Mouse (Mus musculus) limb, embryonic 10.5 days (tissue): Measurements from ENCODE around the gene Zfp825. TPM values are rescaled to one million over a fixed set of nuclear protein-coding genes. Genes with fewer than 3 reads are reported as not detected.
"Not testable (repeated sequence)": the region's sequence is repeated elsewhere in the genome, so short reads cannot be mapped to it uniquely, and the experiment has no call there.

Source experiments
- DNase-seq: peaks from one replicate; pipeline ENCODE4 v3.0.0-alpha.2; 2017; ENCODE audit warnings: low spot score
- H3K27ac ChIP-seq: fragments of 300-500 bp; sonication (generic); 2 replicates; pipeline ENCODE4 v1.5.1; 2016; ENCODE audit warnings: mild to moderate bottlenecking
- H3K27me3 ChIP-seq: fragments of 300-500 bp; sonication (generic); 2 replicates; pipeline ENCODE4 v1.6.1; 2016; ENCODE audit warnings: low read depth, mild to moderate bottlenecking; ENCODE audit not compliant: poor library complexity, severe bottlenecking
- H3K36me3 ChIP-seq: fragments of 300-500 bp; sonication (generic); 2 replicates; pipeline ENCODE4 v1.6.1; 2016; ENCODE audit warnings: mild to moderate bottlenecking, moderate library complexity
- H3K4me1 ChIP-seq: fragments of 300-500 bp; sonication (generic); 2 replicates; pipeline ENCODE4 v1.6.1; 2016
- H3K4me3 ChIP-seq: fragments of 300-500 bp; sonication (generic); 2 replicates; pipeline ENCODE4 v1.5.1; 2016; ENCODE audit warnings: mild to moderate bottlenecking, moderate library complexity
- H3K9me3 ChIP-seq: fragments of 300-500 bp; sonication (generic); replicated peaks from 2 replicates; pipeline ENCODE4 v1.6.1; 2016; ENCODE audit warnings: mild to moderate bottlenecking
- WGBS: fragments of 180-500 bp; shearing (Covaris S2); methylation state at CpG from one replicate; pipeline ENCODE4 v1.1.7; 2016; 5-methylcytosine and 5-hydroxymethylcytosine counted together
- polyA plus RNA-seq: library from polyadenylated mRNA; unstranded; fragments of >200 nt; fragmentation: Nextera tagmentation; extraction: Ambion mirVana; gene quantifications from 2 replicates; pipeline ENCODE4 v1.2.1, GENCODE M21; 2016

The Zfp825 gene
- 21.2 and 27.1 TPM in 2 replicates for polyA plus RNA-seq

DNA sequence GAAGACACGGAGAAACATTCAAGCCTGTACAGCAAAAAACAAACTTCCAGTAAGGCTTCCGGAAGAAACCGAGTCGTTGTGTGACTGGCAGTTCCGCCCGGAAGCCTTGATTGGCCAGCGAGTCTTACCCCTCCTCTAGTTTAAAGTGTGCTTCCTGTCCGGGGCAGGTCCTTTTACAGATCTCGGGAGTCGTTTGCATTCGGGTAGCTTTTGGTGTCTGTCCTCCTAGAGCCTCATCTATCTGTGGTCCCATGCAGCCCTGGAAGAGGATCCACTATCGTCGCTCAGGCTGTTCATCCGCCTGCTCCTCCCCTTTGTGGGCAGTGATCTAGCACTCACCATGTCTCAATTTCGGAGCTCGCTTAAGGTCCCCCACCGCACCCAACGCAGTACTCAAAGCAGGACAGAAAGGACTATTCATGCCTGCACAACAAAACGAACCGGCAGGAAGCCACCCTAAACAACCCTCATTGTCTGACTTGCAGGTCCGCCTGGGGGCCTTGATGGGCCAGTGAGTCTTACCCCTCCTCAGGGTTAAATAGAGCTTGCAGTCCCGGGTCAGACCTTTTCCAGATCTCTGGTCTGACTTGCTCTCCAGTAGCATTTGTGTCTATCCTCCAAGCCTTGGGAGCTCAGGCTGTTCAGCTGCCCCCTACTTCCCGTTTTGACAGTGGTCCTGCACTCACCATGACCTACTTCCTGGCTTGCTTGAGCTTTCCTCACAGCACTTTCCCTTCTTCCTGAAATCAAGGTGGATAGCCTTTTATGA is at the start of gene Zfp825:
Zfp825 (minus strand) TSS at position 82 of the 769 bp plus-strand sequence.
- Histone ChIP-seq H3K4me3 (peak within 1 kb of the TSS; percentile 69), H3K36me3 (peaks cover 4% of the 10 kb centered on the region; the same call in 1 of the 2 replicates), H3K27me3 (no peaks in the 10 kb centered on the region), H3K9me3 (no peaks in the 10 kb centered on the region), H3K4me1 (peaks cover 5% of the 10 kb centered on the region; the same call in 1 of the 2 replicates), H3K27ac (peak within 1 kb of the TSS; percentile 87)
- DNase-seq = peak; percentile 74
- under 1% methylated on average over 23 of the region's 23 CpGs for WGBS

GRCm38 (mm10) chr13:74535418-74535817 is 41.6 kb upstream of the Zfp825 start:
- not testable (repeated sequence) for DNase-seq, H3K27ac ChIP-seq, H3K9me3 ChIP-seq, H3K27me3 ChIP-seq, H3K36me3 ChIP-seq, H3K4me3 ChIP-seq, H3K4me1 ChIP-seq
- WGBS = 93% methylated on average over 3 of the region's 3 CpGs

DNA sequence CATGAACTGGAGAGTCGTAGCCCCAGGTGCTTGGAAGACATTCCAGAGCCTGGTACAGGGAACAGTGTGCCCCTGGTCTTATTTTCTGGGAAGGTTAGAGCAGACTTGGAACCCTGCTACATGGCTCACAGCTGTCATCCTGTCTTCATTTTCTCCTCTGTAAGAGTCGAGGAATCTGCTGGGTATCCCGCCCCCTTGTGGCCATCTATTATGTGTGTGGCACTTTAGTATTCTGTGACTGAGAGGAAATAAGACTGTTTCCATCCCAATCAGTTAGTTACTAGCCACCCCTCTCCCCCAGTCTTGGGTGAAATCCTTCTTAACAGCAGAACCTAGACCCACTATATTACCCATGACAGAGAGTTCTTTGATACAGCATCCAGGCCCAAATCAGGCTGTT is 41.1 kb upstream of the Zfp825 start:
- DNase-seq = peak; percentile 65
- H3K27ac ChIP-seq, H3K4me3 ChIP-seq, H3K4me1 ChIP-seq, H3K36me3 ChIP-seq, H3K9me3 ChIP-seq, H3K27me3 ChIP-seq: not testable (repeated sequence)
- WGBS = 23% methylated on average over 3 of the region's 3 CpGs

DNA sequence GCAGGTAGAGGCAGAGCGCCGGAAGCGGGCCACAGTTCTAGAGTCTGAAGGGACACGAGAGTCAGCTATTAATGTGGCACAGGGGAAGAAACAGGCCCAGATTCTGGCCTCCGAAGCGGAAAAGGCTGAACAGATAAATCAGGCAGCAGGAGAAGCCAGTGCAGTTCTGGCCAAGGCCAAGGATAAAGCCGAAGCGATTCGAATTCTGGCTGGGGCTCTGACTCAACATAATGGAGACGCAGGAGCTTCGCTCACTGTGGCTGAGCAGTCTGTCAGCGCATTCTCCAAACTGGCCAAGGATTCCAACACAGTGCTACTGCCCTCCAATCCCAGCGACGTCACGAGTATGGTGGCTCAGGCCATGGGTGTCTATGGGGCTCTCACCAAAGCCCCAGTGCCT is 40.3 kb upstream of the Zfp825 start:
- Histone ChIP-seq H3K36me3 (no peaks in the 10 kb centered on the region), H3K27me3 (no peaks in the 10 kb centered on the region), H3K4me1 (no peaks in the 10 kb centered on the region), H3K4me3 (no peak overlapping the region), H3K9me3 (no peaks in the 10 kb centered on the region), H3K27ac (no peak overlapping the region)
- 89% methylated on average over 15 of the region's 15 CpGs for WGBS
- no peak for DNase-seq

DNA sequence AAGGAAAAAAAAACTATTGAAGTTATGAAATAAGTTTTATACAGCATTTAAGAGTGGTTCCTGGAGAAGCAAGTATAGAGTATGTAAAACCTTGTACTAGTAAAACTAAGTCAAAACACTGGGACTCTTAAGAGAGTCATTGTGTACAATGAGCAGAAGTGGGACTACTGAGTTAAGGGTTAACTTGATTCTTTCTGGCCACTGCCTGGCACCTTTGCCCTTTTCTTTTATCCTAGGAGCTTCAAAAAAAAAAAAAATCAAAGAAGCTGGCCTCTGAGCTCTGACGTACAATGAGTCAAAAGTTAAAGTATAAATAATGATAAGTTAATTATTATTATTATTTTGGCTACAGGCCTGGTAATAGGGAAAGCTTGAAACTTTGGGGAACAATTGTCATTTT is 37.5 kb upstream of the Zfp825 start:
- H3K4me1 ChIP-seq, H3K9me3 ChIP-seq, DNase-seq, H3K27ac ChIP-seq, H3K36me3 ChIP-seq, H3K4me3 ChIP-seq, H3K27me3 ChIP-seq: not testable (repeated sequence)
- WGBS = 54% methylated on average over 1 of the region's 1 CpGs

DNA sequence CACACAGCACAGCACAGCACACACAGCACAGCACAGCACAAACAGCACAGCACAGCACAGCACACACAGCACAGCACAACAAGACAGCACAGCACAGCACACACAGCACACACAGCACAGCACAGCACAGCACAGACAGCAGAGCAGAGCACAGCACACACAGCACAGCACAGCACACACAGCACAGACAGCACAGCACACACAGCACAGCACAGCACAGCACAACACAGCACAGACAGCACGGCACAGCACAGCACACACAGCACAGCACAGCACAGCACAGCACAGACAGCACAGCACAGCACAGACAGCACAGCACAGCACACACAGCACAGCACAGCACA is 35.6 kb upstream of the Zfp825 start:
- not testable (repeated sequence) for H3K36me3 ChIP-seq, H3K27ac ChIP-seq, H3K4me1 ChIP-seq, H3K27me3 ChIP-seq, DNase-seq, H3K9me3 ChIP-seq, H3K4me3 ChIP-seq
- 13% methylated on average over 1 of the region's 1 CpGs for WGBS

GRCm38 (mm10) chr13:74528519-74529371 is 35.0 kb upstream of the Zfp825 start:
- not testable (repeated sequence) for H3K4me3 ChIP-seq, H3K27me3 ChIP-seq, H3K36me3 ChIP-seq, H3K4me1 ChIP-seq, H3K9me3 ChIP-seq, DNase-seq, H3K27ac ChIP-seq

DNA sequence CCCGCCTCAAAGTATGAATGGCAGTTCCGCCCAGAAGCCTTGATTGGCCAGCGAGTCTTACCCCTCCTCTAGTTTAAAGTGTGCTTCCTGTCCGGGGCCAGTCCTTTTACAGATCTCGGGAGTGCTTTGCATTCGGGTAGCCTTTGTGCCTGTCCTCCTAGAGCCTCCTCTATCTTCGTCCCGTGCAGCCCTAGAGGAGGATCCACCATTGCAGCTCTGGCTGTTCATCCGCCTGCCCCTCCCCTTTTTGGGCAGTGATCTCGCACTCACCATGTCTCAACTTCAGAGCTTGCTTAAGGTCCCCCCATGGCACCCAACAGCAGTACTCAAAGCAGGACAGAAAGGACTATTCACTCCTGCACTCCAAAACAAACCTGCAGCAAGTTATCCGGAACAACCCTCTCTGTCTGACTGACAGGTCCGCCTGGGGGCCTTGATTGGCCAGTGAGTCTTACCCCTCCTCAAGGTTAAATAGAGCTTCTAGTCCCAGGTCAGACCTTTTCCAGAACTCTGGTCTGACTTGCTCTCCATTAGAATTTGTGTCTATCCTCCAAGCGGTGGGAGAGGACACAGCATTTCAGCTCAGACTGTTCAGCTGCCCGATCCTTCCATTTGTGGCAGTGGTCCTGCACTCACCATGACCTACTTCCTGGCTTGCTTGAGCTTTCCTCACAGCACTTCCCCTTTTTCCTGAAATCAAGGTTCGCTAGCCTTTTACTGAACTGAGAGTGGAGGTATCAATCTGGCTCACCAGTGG is 28.9 kb upstream of the Zfp825 start:
- Histone ChIP-seq H3K4me3 (peak overlapping the region; percentile 58), H3K4me1 (peaks cover 10% of the 10 kb centered on the region), H3K9me3 (no peaks in the 10 kb centered on the region), H3K27ac (peak overlapping the region; percentile 85), H3K27me3 (no peaks in the 10 kb centered on the region), H3K36me3 (no peaks in the 10 kb centered on the region)
- peak; percentile 67 for DNase-seq
- 3% methylated on average over 15 of the region's 15 CpGs for WGBS

DNA sequence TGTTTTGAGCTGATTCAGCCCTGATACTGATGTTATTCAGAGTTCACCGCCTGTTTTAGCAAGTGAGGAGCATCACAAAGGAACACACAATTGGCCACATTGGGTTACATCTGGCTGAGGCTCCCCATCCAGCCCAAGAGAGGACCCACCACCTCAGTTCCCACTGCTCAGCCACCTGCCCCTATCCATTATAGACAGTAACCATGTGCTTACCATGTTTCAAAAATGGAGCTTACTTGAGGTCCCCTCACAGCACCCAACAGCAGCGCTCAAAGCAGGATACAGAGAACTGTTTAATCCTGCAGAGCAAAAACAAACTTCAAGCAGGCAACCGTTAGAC is 28.3 kb upstream of the Zfp825 start:
- DNase-seq, H3K9me3 ChIP-seq: not testable (repeated sequence)

DNA sequence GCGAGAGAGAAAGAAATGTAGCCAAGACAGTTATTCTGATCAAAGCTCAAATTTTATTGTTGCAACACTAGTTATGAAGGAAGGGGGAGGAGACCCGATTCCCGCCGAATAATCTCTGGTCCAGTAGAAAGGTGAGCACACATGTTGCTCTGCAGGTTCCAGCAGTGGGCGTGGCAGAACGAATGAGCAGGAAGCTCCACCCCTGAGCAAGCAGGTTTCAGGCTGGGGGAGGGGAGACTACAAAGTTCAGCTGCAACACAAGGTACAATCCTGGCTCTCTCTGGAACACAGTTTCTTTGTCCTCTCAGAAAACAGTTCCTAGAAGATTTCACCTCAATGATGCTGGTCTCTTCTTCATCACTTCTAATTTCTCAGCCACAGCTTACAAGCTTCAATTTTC is 14.2 kb upstream of the Zfp825 start:
- H3K4me3 ChIP-seq, H3K27me3 ChIP-seq, H3K4me1 ChIP-seq, H3K9me3 ChIP-seq, DNase-seq, H3K27ac ChIP-seq, H3K36me3 ChIP-seq: not testable (repeated sequence)
- 84% methylated on average over 6 of the region's 6 CpGs for WGBS

More for the DNA sequence above, 28.3 kb upstream of the Zfp825 start:
- not testable (repeated sequence) for H3K36me3 ChIP-seq, H3K27me3 ChIP-seq
- Histone ChIP-seq H3K4me1 (peaks cover 10% of the 10 kb centered on the region), H3K4me3 (peak overlapping the region; percentile 58), H3K27ac (peak overlapping the region; percentile 77)
- WGBS = 0% methylated on average over 3 of the region's 3 CpGs

- DNase-seq, H3K27me3 ChIP-seq: not testable (repeated sequence)
- WGBS = 71% methylated on average over 1 of the region's 1 CpGs
These were observed 9.1 kb upstream of the Zfp825 start for GRCm38 (mm10) chr13:74502851-74503250.

DNA sequence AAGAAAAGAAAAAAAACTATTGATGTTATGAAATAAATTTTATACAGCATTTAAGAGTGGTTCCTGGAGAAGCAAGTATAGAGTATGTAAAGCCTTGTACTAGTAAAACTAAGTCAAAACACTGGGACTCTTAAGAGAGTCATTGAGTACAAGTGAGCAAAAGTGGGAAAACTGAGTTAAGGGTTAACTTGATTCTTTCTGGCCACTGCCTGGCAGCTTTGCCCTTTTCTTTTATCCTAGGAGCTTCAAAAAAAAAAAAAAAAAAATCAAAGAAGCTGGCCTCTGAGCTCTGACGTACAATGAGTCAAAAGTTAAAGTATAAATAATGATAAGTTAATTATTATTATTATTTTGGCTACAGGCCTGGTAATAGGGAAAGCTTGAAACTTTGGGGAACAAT is 5.9 kb upstream of the Zfp825 start:
- not testable (repeated sequence) for H3K27me3 ChIP-seq, DNase-seq, H3K4me1 ChIP-seq, H3K4me3 ChIP-seq, H3K36me3 ChIP-seq, H3K27ac ChIP-seq, H3K9me3 ChIP-seq
- 56% methylated on average over 1 of the region's 1 CpGs for WGBS

More at GRCm38 (mm10) chr13:74502851-74503250, 9.1 kb upstream of the Zfp825 start:
- not testable (repeated sequence) for H3K36me3 ChIP-seq, H3K4me3 ChIP-seq, H3K9me3 ChIP-seq, H3K27ac ChIP-seq, H3K4me1 ChIP-seq

GRCm38 (mm10) chr13:74484326-74484725 is 9.5 kb downstream of the Zfp825 start:
- H3K4me1 ChIP-seq, H3K9me3 ChIP-seq, H3K27ac ChIP-seq, H3K4me3 ChIP-seq, H3K27me3 ChIP-seq, DNase-seq: not testable (repeated sequence)
- 95% methylated on average over 3 of the region's 3 CpGs for WGBS
- peaks cover 22% of the 10 kb centered on the region for H3K36me3 ChIP-seq
